Mouse (Mus musculus) lung, postnatal 0 days (tissue): ENCODE measurements around the gene Pacsin1.

Experiments
- CTCF ChIP-seq: IDR thresholded peaks from 2 replicates; pipeline ENCODE4 v1.5.1; 2016; ENCODE audit warnings: antibody characterized with exemption, mild to moderate bottlenecking
- EP300 ChIP-seq: IDR thresholded peaks from 2 replicates; pipeline ENCODE4 v1.6.1; 2016; ENCODE audit warnings: antibody characterized with exemption, mild to moderate bottlenecking, control low read depth

GRCm38 (mm10) chr17:27732152-27732551 is 76.8 kb downstream of the Pacsin1 start:
- TF ChIP-seq CTCF (no peak), EP300 (no peak)
